Mouse (Mus musculus): ENCODE measurements around the gene Cdhr2.

DNA sequence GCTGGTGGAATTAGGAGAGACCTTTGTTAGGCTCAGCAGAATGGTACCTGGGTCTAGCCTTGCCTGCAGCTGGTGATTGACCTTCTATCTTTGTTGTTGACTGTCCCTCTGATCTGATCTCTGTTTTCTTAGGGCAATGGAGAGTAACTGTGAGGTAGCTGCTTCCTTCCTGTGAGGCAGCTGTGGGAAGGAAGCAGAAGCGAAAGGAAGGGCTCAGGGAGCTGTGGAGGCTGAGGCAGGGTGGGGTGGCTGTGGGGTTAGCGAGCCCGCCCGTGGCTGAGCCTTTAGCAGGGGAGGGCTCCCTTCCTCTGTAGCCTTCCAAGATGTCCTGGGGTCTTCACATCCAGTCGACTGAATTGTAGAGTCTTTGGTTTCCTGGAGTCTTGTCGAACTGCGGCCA, 1.2 kb downstream of the Cdhr2 start:
- no peak for TF ChIP-seq MYOD1 (IDR thresholded peaks at IDR 0.05; ENCODE audit: control insufficient read depth, insufficient read length, low read depth)
- no peak for TF ChIP-seq CTCF (IDR thresholded peaks at IDR 0.05; ENCODE audit: control insufficient read depth, insufficient read depth, insufficient read length)
